Mouse (Mus musculus) layer of hippocampus, postnatal 14 days (tissue): ENCODE results near the gene Bcl2a1d. TPM values are rescaled to one million over a fixed set of nuclear protein-coding genes. Genes with fewer than 3 reads are reported as not detected.
"Not testable (repeated sequence)": the region's sequence is repeated elsewhere in the genome, so short reads cannot be mapped to it uniquely, and the experiment has no call there.

Experiments
- DNase-seq, 2 experiments: peaks; one replicate each; pipeline ENCODE4 v3.0.0; 2021 to 2022; ENCODE audit warnings: low spot score in 2 of 2, mixed read lengths in 1 of 2
- total RNA-seq, 2 experiments: library from RNA; stranded (reverse); gene quantifications; 2 replicates each; pipeline ENCODE4 v1.2.3; 2021

The Bcl2a1d gene
- total RNA-seq, 2 experiments from 2014 or later: 0.60 TPM; not detected in 1

GRCm38 (mm10) chr9:88705157-88705556 lies 26.6 kb downstream of the Bcl2a1d start:
- not testable (repeated sequence) for DNase-seq

- not testable (repeated sequence) for DNase-seq
Observed at GRCm38 (mm10) chr9:88698746-88699145, 33.0 kb downstream of the Bcl2a1d start.

GRCm38 (mm10) chr9:88691307-88691706 lies 40.4 kb downstream of the Bcl2a1d start:
- DNase-seq: not testable (repeated sequence)

- not testable (repeated sequence) for DNase-seq
Observed at GRCm38 (mm10) chr9:88689451-88689850, 42.3 kb downstream of the Bcl2a1d start.

- DNase-seq: not testable (repeated sequence)
Observed at GRCm38 (mm10) chr9:88686719-88687118, 45.0 kb downstream of the Bcl2a1d start.

Other genes with a start within 250 kb of the Bcl2a1d start
- 10 to 100 TPM; 77.9 to 81.8 TPM for gene Syncrip, start 249.3 kb downstream of the Bcl2a1d start, total RNA-seq
- 10 to 100 TPM; 17.8 to 21.1 TPM for gene Zfp949, start 183.9 kb downstream of the Bcl2a1d start, total RNA-seq
- under 1 TPM in 1 of 2 experiments, not detected in 1; 0.69 TPM for gene Trim43a, start 151.0 kb downstream of the Bcl2a1d start, total RNA-seq
- gene Mthfsl, start 11.6 kb downstream of the Bcl2a1d start, total RNA-seq: 10 to 100 TPM; 29.0 to 32.6 TPM
- gene Trim43c, start 107.2 kb upstream of the Bcl2a1d start, total RNA-seq: not detected
- under 1 TPM in 1 of 2 experiments, not detected in 1; 0.69 TPM for gene Bcl2a1a, start 225.0 kb upstream of the Bcl2a1d start, total RNA-seq